ENCODE assay signal across 9 mouse cellular contexts in the genomic region with DNA sequence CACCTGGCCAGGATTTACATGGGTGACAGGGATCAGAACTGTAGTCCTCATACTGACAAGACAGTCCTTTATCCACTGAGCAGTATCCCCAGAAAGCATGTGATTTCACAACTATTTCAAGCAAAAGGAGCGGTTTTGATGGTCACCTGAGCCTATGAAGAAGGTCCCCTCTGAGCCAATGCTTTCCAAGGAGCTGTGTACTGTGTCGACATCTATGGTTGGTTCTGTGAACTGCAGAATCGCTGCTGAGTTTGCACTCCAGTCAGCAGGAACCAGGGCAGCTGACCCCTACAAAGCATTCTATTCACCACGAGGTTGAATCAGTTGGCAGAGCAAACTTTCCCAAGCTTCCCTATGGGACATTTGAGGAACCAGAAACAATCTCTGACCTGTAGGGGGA. TPM values are rescaled to one million over a fixed set of nuclear protein-coding genes. Genes with fewer than 3 reads are reported as not detected.
DNase-seq lines count a peak whose midpoint lies in the region; ATAC-seq and TF ChIP-seq lines count a peak whose summit lies in the region.
"Had no signal": no experiment of that assay in that cellular context is flagged by ENCODE, and none has a peak within 500 bp of the region (broad histone marks: within the 10 kb centered on the region; RNA-seq: fewer than 3 reads in every experiment).

No protein-coding gene starts in this region.

- 7% methylated on average over 4 of the region's 4 CpGs for WGBS in midbrain, embryonic 12.5 days
- 5% methylated on average over 4 of the region's 4 CpGs for WGBS in thymus, adult 2 months

- no peak overlapping the region for H3K27ac ChIP-seq in embryonic fibroblast, embryonic 13.5 days (ENCODE audit: insufficient read depth, low read length)
- H3K27ac ChIP-seq in midbrain, embryonic 12.5 days (replicated peaks) = no peak overlapping the region
- no peak overlapping the region for H3K27ac ChIP-seq in thymus, adult 2 months (ENCODE audit: control insufficient read depth, insufficient read depth, low read length)
- H3K27ac ChIP-seq: liver, embryonic 15.5 days had no signal

- peak; percentile 52; the same call in 1 of the 2 replicates for ATAC-seq in midbrain, embryonic 12.5 days (ENCODE audit: low FRiP score, low read depth)
- ATAC-seq in activated CD4-positive, CD25-positive, alpha-beta regulatory T cell, adult 4 months = no peak

- peak; percentile 58; the same call in 1 of the 2 replicates for TF ChIP-seq CTCF in embryonic fibroblast, embryonic 13.5 days (IDR thresholded peaks at IDR 0.05; ENCODE audit: borderline replicate concordance, insufficient read depth, low read length)
- TF ChIP-seq CTCF in thymus, adult 2 months (IDR thresholded peaks at IDR 0.05; ENCODE audit: borderline replicate concordance, control insufficient read depth, extremely low read depth, insufficient read depth, low read length, poor library complexity) = no peak

- H3K9me3 ChIP-seq in midbrain, embryonic 12.5 days = no peaks in the 10 kb centered on the region
- H3K9me3 ChIP-seq: liver, embryonic 15.5 days had no signal

- peaks cover 84% of the 10 kb centered on the region for H3K27me3 ChIP-seq in midbrain, embryonic 12.5 days
- H3K27me3 ChIP-seq in thymus, adult 2 months (ENCODE audit: control insufficient read depth, insufficient read depth, low read length) = no peaks in the 10 kb centered on the region

- no peak overlapping the region for H3K4me3 ChIP-seq in embryonic fibroblast, embryonic 13.5 days (ENCODE audit: insufficient read depth, low read length)
- no peak overlapping the region for H3K4me3 ChIP-seq in midbrain, embryonic 12.5 days
- no peak overlapping the region for H3K4me3 ChIP-seq in thymus, adult 2 months (ENCODE audit: control insufficient read depth, insufficient read depth, low read length)
- H3K4me3 ChIP-seq: liver, embryonic 15.5 days had no signal

- H3K4me1 ChIP-seq in embryonic fibroblast, embryonic 13.5 days (ENCODE audit: control insufficient read depth, insufficient read depth, low read length) = no peaks in the 10 kb centered on the region
- H3K4me1 ChIP-seq in midbrain, embryonic 12.5 days = peaks cover 21% of the 10 kb centered on the region; the same call in 1 of the 2 replicates
- H3K4me1 ChIP-seq in thymus, adult 2 months (replicated peaks; ENCODE audit: control insufficient read depth, insufficient read depth, low read length) = no peaks in the 10 kb centered on the region
- H3K4me1 ChIP-seq: liver, embryonic 15.5 days had no signal

- H3K4me2 ChIP-seq in midbrain, embryonic 12.5 days (replicated peaks) = no peak overlapping the region
- H3K4me2 ChIP-seq: liver, embryonic 15.5 days had no signal

- no peaks in the 10 kb centered on the region for H3K36me3 ChIP-seq in midbrain, embryonic 12.5 days
- no peaks in the 10 kb centered on the region for H3K36me3 ChIP-seq in thymus, adult 2 months (ENCODE audit: control insufficient read depth, insufficient read depth, low read length)
- H3K36me3 ChIP-seq: liver, embryonic 15.5 days had no signal

- no peak overlapping the region for H3K9ac ChIP-seq in midbrain, embryonic 12.5 days (replicated peaks)
- H3K9ac ChIP-seq: liver, embryonic 15.5 days had no signal

- DNase-seq in heart, postnatal 4 days = peak; percentile 52
- no peak for DNase-seq in heart, adult 11 months
- peak; percentile 57 for DNase-seq in NIH3T3 (ENCODE audit: low read depth)
- DNase-seq in kidney, postnatal 10 days = peak; percentile 60
- DNase-seq in thymus, adult 2 months = no peak

- TF ChIP-seq POLR2A in embryonic fibroblast, embryonic 13.5 days (IDR thresholded peaks at IDR 0.05; ENCODE audit: low read depth, low read length) = no peak
- TF ChIP-seq POLR2A in thymus, adult 2 months (IDR thresholded peaks at IDR 0.05; ENCODE audit: control insufficient read depth, extremely low read depth, insufficient read depth, low read length, poor library complexity) = no peak

RNA-seq across cellular contexts. Expression of gene Spaca7, which starts 8.5 kb away (rescaled TPM):
- total RNA-seq in heart, postnatal 4 days (2021) = not detected
- polyA plus RNA-seq in embryonic fibroblast, embryonic 13.5 days (2011; ENCODE audit: insufficient read length, low read depth, missing spikeins) = not detected in 2 replicates
- not detected in 2 replicates for polyA plus RNA-seq in midbrain, embryonic 12.5 days (2016; fragmentation: Nextera tagmentation; extraction: Ambion mirVana)
- polyA plus RNA-seq in thymus, adult 2 months (2012; rRNA removed) = not detected in 2 replicates
- not detected for polyA plus RNA-seq in activated CD4-positive, CD25-positive, alpha-beta regulatory T cell, adult 4 months (2017; shearing (Covaris generic))
- polyA plus RNA-seq: liver, embryonic 15.5 days had no signal

Comparison
In these comparisons a context has a peak if more than half of its experiments do, and no peak if none do; other contexts are left out.
1. DNase-seq: peak in heart, postnatal 4 days (single experiment), NIH3T3 (single experiment) and kidney, postnatal 10 days (single experiment); none in heart, adult 11 months (single experiment) and thymus, adult 2 months (single experiment).